Mouse (Mus musculus) heart, adult 11 months (tissue): ENCODE measurements around the gene Cntnap1.
A peak's percentile ranks its signal among the peaks of the same experiment; 100 is the strongest.

Experiments
- DNase-seq: peaks from one replicate; pipeline ENCODE4 v3.0.0; 2022

Cntnap1 gene

GRCm38 (mm10) chr11:101221306-101221986 lies 51.1 kb downstream of the Cntnap1 start:
- no peak for DNase-seq

DNA sequence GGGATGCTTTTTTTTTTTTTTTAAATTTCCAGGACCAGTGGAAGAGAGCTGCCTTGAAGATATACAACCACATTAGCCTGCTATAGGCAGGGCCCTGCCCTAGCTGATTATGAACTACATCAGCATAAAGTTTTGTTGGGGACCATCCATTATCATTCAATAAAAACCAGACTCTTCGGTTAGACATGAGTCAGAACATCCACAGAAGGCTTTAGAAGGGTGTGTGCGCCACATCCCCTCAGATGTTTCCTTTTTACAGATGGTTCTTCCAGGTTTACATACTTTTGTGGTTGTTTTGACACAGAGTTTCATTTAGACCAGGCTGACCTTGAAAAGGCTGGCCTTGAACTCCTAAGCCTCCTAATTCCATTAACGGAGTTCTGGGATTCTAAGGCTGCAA lies 54.0 kb downstream of the Cntnap1 start:
- DNase-seq = peak; percentile 80

DNA sequence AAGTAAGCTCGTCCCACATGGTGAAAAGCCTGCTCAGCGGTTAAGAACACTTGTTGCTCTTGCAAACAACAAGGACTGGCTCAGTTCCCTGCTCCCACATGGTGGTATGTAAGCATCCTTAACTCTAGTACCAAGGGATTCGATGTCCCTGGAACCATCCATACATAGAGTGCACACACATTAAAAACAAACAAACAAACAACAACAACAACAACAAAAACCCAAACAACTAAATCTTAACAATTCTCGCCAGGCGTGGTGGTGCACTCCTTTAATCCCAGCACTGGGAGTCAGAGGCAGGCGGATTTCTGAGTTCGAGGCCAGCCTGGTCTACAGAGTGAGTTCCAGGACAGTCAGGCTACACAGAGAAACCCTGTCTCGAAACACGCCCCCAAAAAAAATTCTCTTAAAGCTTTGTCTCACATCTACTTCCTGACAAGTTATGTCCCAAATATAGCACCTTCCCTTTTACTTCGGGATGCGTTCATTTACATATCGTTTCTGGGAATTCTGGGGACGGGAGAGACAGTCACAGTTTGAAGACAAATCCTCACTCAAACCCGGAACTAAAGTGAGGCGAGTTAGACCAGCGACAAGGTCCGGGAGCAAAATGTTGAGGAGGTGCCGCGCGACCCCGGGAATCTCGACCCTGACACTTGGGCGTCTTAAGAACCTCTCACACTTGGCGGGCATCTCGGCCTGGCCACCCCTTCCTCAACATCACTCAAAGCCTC lies 55.2 kb downstream of the Cntnap1 start:
- peak; percentile 91 for DNase-seq

- DNase-seq = peak; percentile 100
Observed at GRCm38 (mm10) chr11:101226065-101226701, 55.9 kb downstream of the Cntnap1 start, which contains the start of gene Ezh1. Gene Ezh1, minus strand, starts transcription at chr11:101226463.

DNA sequence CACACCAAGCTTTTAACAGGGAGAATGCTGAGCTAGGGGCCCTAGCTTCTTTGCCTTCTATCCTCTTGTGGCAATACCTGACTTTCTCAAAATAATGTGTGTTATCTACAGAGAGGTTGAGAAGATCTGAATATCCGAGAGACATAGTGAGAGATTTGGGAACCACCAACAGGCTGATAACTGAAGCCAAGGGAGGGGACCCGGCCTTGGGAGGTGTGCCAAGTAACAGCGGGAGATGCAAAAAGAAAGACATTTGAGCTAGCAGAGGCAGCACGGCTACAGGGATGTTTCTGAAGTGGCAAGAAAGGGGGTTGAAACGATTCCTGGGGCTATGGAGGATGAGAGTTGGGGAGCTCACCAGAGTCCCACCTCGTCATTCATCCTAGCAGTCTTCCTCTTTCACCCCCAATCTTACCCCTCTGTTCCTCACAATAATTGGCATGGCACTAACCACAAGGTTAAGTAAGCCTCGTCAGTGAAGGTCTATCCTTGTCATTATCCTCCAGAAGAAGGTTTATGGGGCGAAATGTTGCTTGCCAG lies 59.1 kb downstream of the Cntnap1 start:
- peak; percentile 95 for DNase-seq

GRCm38 (mm10) chr11:101230061-101230511 lies 59.8 kb downstream of the Cntnap1 start:
- peak; percentile 99 for DNase-seq

DNA sequence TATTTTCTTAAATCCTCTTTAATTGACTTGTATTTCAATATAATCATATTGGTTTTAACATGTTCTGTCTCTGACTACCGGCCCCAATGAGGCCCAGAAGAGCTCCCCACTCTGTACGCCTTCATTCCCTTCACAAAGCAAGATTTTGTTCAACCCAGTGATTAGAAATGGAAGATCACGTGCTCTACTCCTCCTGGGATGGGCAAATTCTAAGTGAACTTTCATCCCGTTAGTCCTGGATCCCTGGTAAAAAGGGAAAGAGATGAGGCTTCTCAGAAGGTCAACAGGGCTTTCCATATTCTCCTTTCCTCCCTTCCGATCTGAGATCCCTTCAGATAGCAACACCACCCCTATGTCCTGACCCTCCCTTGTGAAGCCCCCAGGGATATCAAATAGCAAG lies 60.2 kb downstream of the Cntnap1 start:
- no peak for DNase-seq

DNA sequence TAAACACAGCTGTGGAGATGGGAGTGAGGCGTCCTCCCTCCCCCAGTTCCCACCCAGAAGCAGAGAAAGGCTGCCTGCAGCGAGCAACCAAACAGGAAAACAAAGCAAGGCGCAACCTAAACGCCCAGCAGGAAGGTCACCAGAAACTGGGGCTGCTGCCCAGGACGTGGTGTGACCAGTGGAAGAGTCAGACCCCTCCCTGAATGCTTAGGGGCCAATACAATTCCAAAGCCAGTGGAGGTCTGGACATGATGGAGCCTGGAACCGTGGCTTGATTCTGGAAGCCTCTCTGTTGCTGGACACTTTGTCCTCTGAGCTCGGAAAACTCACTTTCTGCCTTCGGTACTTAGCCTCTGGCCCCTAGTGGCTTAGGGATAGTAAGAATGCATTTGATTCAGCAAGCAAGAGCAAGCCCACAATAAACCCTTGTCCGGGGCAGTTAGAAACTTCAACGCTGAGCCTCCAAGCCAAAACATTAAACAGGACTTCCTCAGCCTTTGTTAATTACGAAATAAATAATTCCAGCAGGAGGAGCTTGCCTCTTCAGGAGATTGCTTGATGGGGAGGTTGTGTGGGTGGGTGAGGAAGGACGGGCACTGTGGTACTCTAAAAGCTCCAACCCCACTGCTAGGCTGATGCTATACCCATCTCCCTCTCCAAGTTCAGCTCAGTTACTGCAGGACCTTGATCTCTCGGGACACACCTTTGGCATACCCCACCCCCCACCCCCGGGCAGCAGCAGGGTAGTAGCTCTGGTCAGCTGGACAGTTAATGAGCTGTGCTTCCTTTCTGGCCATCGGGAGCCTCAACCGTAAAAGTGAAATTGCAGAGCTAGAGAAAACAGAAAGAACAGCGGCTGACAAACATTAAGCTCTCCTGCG lies 60.9 kb downstream of the Cntnap1 start:
- peak; percentile 100 for DNase-seq

DNA sequence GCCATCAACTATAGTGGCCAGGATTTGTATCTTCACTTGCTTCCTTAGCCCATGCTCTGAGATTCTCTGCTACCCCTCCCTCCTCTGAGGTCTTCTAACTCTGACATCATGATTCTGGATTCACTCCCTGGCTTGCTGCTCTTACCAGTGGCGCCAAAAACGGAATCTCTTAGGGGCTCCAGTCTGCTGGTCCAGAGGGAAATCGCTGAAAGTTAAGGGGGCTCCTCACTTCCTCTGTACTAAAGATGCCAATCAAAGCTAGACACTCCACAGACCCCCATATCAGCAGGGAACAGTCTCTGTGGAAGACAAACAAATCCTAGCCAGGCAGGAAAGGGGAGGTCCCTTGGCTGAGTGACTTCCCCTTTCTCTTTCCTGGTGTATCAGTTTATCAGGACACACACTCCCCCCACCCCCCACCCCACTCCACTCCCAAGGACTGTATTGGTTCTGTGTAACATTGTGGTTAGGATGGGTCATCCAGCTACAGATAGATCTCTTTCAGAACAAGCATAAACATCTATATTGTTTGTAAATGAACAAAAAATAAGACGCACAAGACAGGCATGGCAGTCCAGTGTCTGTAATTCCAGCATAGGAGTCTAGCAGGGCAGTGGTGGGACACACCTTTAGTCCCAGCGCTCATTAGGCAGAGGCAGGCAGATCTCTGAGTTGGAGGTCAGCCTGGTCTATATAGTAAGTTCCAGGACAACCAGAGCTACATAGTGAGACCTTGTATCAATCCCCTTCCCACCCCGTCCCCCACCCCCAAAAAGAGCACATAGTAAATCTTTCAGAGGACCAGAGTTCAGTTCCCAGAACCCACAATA lies 61.9 kb downstream of the Cntnap1 start:
- peak; percentile 98 for DNase-seq

DNA sequence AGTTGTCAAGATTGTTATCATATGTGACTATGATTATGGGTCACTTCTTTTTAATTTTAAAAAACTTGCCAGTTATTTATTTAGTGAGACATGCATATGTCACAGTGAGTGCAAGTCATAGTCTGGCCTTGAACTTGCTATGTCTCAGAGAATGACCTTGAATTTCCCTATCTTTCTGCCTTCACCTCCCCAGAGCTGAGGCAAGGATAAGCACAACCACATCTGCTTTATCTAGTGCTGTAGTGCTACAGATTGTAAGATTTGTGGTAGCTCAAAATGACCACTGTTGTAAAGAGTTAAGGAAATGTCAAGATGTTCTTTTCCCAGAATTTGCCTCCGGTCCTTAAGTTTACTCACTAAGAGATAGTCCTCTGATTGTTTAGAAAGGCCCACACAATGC lies 62.9 kb downstream of the Cntnap1 start:
- DNase-seq = no peak

GRCm38 (mm10) chr11:101234124-101234523 lies 63.8 kb downstream of the Cntnap1 start:
- no peak for DNase-seq

DNA sequence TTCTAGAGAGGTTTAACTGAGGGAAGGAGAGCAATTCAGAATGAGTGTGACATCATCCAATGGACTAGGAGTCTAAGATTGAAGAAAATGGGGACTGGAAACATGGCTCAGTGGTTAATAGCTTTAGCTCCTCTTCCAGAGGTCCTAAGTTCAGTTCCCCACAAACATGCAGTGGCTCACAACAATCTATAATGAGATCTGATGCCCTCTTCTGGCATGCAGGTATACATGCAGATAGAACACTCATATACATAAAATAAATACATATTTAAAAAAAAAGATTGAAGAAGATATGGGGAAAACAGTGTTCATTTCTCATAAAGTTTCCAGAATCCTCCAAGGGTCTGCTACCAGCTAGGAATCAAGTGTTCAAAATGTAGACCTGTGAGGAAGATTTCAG lies 65.1 kb downstream of the Cntnap1 start:
- DNase-seq = no peak

DNA sequence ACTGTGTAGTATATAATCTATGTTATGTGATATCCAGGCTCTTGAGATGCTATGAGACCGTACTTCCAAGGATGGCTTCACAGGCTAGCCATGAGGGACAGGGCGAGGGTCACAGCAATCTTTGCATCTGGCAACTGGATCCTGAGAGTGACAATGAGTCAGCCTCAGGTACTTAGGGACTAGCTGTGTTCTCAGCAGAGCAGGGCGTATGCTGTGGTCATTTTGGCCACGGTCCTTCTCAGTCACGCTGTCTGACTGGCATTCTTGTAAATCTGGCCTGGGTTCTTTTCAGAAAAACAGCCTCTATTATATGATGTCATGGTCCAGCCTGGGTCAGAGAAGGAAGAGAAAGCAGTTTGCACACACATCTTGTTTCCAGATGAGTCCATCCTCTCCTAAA lies 66.5 kb downstream of the Cntnap1 start:
- DNase-seq = peak; percentile 89

DNA sequence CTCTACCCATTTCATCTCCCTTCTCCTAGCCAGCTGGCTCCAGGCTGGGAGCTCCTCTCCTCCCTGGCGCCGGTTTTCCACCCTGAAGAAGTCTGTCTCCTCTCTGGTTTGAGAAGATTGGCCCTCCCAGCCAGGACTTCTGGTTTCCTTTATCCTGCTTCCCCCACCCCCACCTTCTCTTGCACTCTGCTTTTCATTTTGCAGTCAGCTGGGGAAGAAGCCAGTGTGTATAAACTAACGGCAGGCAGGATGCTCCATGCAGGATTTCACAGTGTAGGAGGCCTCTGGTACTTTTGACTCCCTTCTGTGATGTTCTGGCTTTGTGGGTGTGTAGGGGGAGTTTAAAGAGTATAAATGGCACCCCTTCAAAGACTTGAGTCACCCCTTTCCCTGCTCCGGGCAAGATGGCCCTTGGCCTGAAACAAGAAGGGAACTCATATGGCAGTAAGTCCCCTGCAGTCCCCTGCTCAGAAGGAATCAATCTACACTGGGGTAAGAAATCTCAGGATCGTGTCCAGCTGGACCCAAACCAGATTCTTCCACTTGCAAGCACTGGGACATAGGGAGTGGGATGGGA lies 67.8 kb downstream of the Cntnap1 start:
- DNase-seq = peak; percentile 95
